Mouse (Mus musculus): Measurements from ENCODE around the gene Cd59b.
"Not testable (repeated sequence)": the region's sequence is repeated elsewhere in the genome, so short reads cannot be mapped to it uniquely, and the experiment has no call there.

The Cd59b gene

DNA sequence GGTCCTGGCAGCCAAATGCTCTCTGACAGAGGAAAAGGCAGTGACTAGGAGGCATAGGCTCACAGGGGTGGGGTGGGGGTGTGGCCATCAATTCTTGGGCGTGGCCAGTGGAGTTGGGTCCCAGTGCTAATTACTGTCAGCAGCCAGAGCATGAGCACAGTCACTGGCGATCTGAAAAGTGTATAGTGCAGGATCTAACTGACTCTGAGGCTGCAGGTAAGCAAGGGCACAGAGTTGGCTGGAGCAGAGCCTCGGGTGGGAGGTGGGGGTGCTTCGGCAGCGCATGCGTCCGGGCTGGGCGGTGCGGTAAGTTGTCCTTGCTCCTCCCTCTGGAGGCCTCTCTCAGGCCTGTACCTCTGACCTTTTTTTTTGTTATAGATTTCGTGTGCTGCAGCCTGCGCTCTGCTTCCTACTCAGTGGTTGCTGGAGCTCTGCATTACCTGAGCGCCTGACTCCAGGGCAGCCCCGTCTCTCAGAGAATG, at the start of gene Cd59b:
Gene Cd59b (plus strand): TSS at position 146 of the 482 bp plus-strand sequence.
- DNase-seq, result peak; percentile 69

- no peak for DNase-seq
Measured at GRCm38 (mm10) chr2:104023096-104023495, 46.6 kb upstream of the Cd59b start.

GRCm38 (mm10) chr2:104024656-104025055, 45.0 kb upstream of the Cd59b start:
- no peak for DNase-seq

DNA sequence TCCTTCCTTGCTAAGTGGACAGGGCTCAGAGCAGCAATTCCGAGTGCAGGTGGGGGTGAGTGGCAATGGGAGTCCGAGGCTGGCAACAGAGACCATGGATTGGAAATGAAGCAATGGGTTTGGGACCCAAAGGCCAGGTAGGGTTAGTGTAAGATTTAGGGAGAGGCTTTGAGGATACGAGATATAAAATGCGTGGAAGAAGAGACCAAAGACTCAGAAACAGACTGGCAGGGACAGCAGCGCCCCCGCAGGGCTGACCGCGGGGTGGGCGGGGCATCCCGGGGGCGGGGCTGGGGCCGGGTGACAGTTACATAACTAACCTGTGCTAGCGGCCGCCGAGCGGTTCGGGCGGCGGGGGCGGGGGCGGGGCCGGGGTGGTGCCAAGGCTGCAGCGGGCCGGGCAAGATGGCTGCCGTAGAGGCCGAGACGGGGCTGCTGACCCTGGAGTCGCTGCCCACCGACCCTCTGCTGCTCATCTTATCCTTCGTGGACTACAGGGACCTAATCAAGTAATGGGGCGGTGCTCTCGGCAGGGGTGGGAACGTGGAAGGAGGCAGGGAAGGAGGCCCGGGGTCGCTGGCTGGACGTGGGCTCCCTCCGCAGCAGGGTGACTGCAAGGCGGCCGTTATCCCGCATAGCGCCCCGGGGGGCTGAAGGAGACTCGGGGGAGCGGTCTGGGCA, 42.1 kb upstream of the Cd59b start, which contains the start of gene Fbxo3:
Gene Fbxo3 (plus strand): TSS at position 264 of the 681 bp plus-strand sequence.
- DNase-seq, result peak; percentile 94

DNA sequence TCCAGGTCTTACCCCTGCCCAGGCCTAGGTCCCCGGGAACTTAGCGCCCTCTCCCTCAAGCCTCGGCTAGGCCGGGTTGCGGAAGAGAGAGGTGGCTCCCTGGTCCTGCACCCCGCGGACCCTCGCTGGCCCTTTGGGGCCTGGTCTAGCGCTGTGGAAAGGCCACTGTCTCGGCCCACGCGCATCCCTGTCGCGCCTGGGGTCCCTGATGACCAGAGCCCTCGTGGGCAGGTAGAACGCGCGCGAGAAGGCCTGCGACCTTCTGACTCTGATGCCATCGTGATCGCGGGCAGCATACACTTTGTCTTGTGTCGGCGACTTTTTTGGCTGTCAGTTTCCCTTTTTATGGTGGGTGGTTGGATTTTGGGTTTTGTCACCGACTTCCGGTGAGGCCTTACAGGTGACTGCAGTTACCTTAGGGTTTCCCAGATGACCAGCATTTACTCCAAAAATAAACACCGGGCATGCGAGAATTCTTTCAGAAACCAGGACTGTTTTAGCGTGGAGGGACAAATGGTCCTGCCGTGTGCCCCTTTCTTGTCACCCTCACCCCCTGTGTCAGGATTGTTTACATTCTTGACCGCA, 41.4 kb upstream of the Cd59b start, which contains the start of gene 4931422A03Rik:
Gene 4931422A03Rik (minus strand): TSS at position 223 of the 585 bp plus-strand sequence.
- no peak for DNase-seq

GRCm38 (mm10) chr2:104029074-104029473, 40.6 kb upstream of the Cd59b start:
- DNase-seq, result no peak

DNA sequence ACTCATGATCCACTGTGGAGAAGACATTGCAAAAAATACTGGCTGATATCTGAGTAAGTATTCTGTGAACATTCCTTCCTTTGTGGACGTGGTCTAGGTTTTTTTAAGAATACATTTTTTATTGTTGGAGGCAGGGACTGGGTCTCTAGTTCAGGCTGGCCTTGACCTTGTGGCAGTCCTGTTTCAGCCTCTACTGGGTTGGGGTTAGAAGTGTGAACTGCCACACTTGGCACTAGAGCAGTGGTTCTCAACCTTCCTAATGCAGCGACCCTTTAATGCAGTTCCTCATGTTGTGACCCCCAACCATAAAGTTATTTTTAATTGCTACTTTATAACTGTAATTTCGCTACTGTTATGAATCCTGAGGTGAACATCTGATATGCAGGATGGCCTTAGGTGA, 39.3 kb upstream of the Cd59b start:
- DNase-seq, result no peak

GRCm38 (mm10) chr2:104032056-104032455, 37.6 kb upstream of the Cd59b start:
- DNase-seq, result no peak

GRCm38 (mm10) chr2:104034832-104035472, 34.7 kb upstream of the Cd59b start:
- peak; percentile 69 for DNase-seq

DNA sequence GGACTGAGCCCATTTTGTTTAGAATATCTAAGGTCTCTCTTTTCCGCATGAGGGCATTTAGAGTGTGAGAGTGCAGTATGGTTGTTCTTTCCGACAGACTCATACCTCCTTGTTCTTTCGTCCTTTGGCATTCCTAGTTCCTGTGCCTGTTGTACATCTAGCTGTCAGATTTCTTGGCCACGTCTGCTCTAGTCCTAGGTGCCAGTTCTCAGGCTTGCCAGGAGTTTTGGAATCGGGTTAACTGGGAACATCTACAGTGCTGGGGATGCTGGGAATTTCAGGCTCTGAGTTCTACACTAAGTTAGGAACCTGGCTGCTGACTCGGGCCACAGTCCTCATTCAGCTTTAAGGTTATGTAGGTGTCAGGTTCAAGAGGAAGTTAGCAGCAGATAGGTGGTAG, 34.1 kb upstream of the Cd59b start:
- DNase-seq, result no peak

DNA sequence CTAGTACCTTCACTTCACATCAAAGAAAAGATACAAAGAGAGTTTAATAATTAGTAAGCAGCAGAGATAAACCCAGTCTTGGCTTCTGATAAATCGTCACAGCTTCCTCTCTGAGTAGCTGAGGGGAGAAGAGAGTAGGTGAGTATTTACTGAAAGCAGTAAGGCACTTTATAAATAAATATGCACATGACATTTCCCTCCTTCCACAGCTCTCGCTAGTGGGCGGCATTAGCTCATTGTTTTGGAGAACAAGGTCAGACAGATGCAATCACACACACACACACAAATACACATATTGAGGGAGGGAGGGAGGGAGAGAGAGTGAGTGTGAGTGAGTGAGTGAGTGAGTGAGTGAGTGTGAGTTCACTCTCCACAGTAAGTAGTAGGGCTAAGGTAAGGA, 33.3 kb upstream of the Cd59b start:
- no peak for DNase-seq

DNA sequence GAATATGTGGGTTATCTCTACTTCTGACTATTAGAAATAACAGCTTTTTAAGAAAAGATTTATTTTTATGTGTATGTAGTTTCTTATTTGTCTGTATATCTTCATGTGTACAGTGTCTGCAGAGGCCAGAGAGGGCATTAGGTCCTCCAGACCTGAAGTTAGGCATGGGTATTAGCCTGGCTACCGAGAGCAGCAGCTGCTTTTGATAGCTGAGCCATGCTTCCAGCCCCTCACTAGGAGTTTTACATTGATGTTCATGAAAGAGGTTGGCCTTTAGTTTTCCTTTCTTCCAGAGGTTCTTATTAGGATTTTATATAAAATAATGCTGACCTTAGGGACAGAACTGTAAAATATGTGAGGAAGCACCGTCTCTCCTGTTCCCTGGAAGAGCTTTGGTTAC, 31.4 kb upstream of the Cd59b start:
- no peak for DNase-seq

GRCm38 (mm10) chr2:104041632-104042031, 28.0 kb upstream of the Cd59b start:
- DNase-seq, result no peak

- DNase-seq, result no peak
Measured at GRCm38 (mm10) chr2:104042766-104043165, 26.9 kb upstream of the Cd59b start.

GRCm38 (mm10) chr2:104043624-104044478, 25.8 kb upstream of the Cd59b start:
- no peak for DNase-seq

GRCm38 (mm10) chr2:104044479-104045080, 25.1 kb upstream of the Cd59b start:
- DNase-seq, result peak; percentile 38

DNA sequence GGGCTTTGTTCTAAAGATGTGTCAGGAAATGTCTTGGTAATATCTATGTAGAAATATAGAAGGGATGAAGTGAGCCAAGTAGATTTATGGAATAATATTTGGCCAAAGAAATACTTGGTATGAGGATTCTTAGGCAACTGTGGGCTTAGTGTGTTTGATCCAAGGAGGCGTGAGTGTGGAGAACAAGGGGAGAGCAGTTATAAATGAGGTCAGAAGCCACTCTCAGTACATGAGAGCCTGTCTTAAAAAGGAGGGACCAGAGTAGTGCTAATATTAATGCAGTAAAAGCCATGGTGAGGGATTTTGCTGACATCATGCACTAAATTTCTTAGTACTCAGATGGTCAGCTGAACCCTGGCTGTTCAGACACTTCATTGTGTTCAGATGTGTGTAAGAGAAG, 11.3 kb upstream of the Cd59b start:
- no peak for DNase-seq

DNA sequence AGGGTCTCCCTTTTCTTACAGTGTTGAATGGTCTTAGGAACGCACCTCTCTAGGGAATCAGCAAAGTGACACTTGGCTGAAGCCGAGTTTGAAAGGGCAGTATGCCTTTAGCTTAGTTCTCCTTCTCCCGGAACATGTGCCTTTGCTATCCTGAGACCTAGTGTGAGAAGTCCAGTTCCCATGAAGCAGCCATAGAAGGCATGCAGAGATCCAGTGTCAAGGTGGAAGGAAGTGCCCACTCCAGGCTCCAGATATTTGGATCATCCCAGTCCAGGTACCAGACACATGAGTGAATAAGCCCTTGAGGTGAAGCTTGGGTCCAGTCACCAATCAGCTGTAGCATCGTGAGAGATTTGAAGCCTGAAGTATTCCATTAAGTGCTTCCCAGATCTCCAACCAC, 10.7 kb upstream of the Cd59b start:
- DNase-seq, result no peak

DNA sequence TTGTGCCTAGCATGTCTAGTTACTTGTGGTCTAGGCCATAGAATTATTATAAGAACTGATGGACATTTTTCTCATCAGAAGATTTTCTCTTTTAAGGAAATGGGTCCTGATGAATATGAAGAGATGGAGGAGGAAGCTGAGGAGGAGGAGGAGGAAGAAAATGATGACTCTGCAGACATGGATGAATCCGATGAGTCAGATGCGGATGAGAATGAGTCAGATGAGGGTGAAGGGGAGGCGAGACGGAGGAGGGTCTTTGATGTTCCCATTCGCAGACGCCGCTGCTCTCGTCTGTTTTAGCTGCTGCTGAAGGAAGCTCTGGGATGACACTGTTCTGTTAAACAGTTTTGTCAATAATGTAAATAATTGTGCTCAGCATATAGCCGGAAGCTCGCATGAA, 9.9 kb upstream of the Cd59b start:
- DNase-seq, result no peak

GRCm38 (mm10) chr2:104060996-104061395, 8.7 kb upstream of the Cd59b start:
- no peak for DNase-seq

- no peak for DNase-seq
Measured at GRCm38 (mm10) chr2:104062665-104063064, 7.0 kb upstream of the Cd59b start.

- no peak for DNase-seq
Measured at GRCm38 (mm10) chr2:104064152-104064551, 5.5 kb upstream of the Cd59b start.

GRCm38 (mm10) chr2:104065526-104065925, 4.1 kb upstream of the Cd59b start, which contains the start of gene Gm10912:
TSS of gene Gm10912 (plus strand) at chr2:104065826.
- not testable (repeated sequence) for DNase-seq
